Mouse (Mus musculus): ENCODE measurements around the gene Ntf5. TPM values are rescaled to one million over a fixed set of nuclear protein-coding genes. Genes with fewer than 3 reads are reported as not detected.
"Not testable (repeated sequence)": the region's sequence is repeated elsewhere in the genome, so short reads cannot be mapped to it uniquely, and the experiment has no call there.

Ntf5 gene
- polyA plus RNA-seq, 2 experiments = 0.19 to 0.20 TPM

DNA sequence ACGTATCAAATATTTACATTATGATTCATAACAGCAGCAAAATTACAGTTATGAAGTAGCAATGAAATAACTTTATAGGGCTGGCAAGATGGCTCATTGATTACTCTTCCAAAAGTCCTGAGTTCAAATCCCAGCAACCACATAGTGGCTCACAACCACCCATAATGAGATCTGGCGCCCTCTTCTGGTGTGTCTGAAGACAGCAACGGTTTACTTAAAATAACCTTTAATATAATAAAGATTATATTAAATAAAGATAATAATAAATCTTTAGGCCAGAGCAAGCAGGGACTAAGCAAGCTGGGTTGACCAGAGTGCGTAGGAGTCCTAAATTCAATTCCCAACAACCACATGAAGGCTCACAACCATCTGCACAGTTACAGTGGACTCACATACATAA lies 49.4 kb downstream of the Ntf5 start:
- H3K9me3 ChIP-seq (ENCODE audit: control insufficient read depth, low read length) = not testable (repeated sequence)

DNA sequence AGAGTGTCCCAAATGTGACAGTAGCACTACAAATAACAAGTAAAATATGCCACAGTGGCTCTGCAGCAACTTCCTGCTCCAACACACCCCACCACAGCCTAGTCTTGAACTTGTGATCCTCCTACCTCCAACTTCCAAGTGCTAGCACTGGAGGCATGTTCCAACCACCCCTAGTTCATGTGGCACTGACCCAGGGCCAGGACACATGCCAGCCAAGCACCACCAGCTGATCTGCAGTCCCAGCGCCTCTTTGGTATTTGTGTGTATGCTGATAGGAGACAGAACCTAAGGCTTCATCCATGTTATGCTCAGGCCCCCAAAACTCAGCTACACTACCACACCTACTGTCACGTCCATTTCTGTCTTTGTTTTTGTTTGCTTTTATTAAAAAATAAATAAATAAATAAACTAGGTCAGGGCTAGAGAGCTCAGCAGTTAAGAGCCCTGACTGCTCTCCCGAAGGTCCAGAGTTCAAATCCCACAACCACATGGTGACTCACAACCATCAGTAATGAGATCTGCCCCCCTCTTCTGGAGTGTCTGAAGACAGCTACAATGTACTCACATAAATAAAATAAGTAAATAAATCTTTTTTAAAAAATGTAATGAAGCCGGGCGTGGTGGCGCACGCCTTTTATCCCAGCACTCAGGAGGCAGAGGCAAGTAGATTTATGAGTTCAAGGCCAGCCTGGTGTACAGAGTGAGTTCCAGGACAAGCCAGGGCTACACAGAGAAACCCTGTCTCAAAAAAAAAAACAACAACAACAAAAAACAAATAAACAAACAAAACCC lies 50.7 kb downstream of the Ntf5 start:
- Histone ChIP-seq H3K4me3 (ENCODE audit: insufficient read depth in 1 of 2, low read depth in 2 of 2, low read length in 2 of 2) (no peak overlapping the region), H3K4me1 (replicated peaks; ENCODE audit: control insufficient read depth in 2 of 2, insufficient read depth in 2 of 2, low read length in 1 of 2) (peaks cover 23 to 37% of the 10 kb centered on the region in 2 experiments), H3K4me2 (ENCODE audit: low read depth) (no peak overlapping the region), H3K36me3 (replicated peaks; ENCODE audit: control insufficient read depth, insufficient read depth, low read depth) (peaks cover 23% of the 10 kb centered on the region), H3K9me3 (ENCODE audit: control insufficient read depth, low read length) (no peaks in the 10 kb centered on the region), H3K27me3 (ENCODE audit: control insufficient read depth, insufficient read depth, low read length) (no peaks in the 10 kb centered on the region), H3K27ac (no peak overlapping the region), H3K9ac (replicated peaks) (no peak overlapping the region)
- 85% methylated on average over 7 of the region's 7 CpGs for WGBS (ENCODE audit: insufficient replicate concordance)
- DNase-seq (ENCODE audit: low read depth in 3 of 3, low spot score in 3 of 3) (no peak), ATAC-seq (ENCODE audit: insufficient read depth) (no peak)
- TF ChIP-seq EP300 (IDR thresholded peaks at IDR 0.05; ENCODE audit: low read depth) (no peak), CTCF (IDR thresholded peaks at IDR 0.05; ENCODE audit: low read depth) (no peak)

More for the DNA sequence above, 49.4 kb downstream of the Ntf5 start:
- H3K4me2 ChIP-seq (ENCODE audit: low read depth); H3K27ac ChIP-seq; H3K9ac ChIP-seq (replicated peaks); H3K4me3 ChIP-seq (ENCODE audit: insufficient read depth in 1 of 2, low read depth in 2 of 2, low read length in 2 of 2); DNase-seq (ENCODE audit: low read depth in 3 of 3, low spot score in 3 of 3); ATAC-seq (ENCODE audit: insufficient read depth); H3K27me3 ChIP-seq (ENCODE audit: control insufficient read depth, insufficient read depth, low read length): not testable (repeated sequence)
- WGBS (ENCODE audit: insufficient replicate concordance) = 69% methylated on average over 4 of the region's 4 CpGs
- H3K36me3 ChIP-seq (replicated peaks; ENCODE audit: control insufficient read depth, insufficient read depth, low read depth) = peaks cover 33% of the 10 kb centered on the region
- TF ChIP-seq CTCF (IDR thresholded peaks at IDR 0.05; ENCODE audit: low read depth) = peak; percentile 45
- H3K4me1 ChIP-seq (replicated peaks; ENCODE audit: control insufficient read depth in 2 of 2, insufficient read depth in 2 of 2, low read length in 1 of 2) = peaks cover 29 to 41% of the 10 kb centered on the region in 2 experiments

DNA sequence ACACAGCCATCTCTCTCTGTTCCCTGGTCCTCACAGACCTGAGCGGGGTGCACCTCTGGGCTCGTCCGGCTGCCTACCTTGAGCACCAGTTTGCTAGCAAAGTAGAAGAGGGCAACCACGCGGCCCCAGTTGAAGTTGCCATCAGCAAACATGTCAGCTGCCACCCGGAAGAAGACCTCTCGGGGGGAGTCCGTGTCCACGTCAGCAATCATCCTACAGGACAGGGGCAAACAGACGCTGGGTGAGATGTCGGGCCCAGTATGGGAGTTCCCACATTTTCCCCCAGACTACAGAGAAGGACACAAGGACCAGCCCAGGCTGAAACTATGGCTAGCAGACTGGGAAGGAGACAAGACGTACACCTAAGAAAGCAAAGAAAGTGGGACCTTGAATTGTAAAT lies 51.6 kb downstream of the Ntf5 start:
- H3K9ac ChIP-seq (replicated peaks) = no peak overlapping the region
- no peaks in the 10 kb centered on the region for H3K9me3 ChIP-seq (ENCODE audit: control insufficient read depth, low read length)
- H3K27me3 ChIP-seq (ENCODE audit: control insufficient read depth, insufficient read depth, low read length) = no peaks in the 10 kb centered on the region
- H3K27ac ChIP-seq = no peak overlapping the region
- ATAC-seq (ENCODE audit: insufficient read depth) (no peak), DNase-seq (ENCODE audit: low read depth in 3 of 3, low spot score in 3 of 3) (no peak)
- peaks cover 22 to 34% of the 10 kb centered on the region in 2 experiments for H3K4me1 ChIP-seq (replicated peaks; ENCODE audit: control insufficient read depth in 2 of 2, insufficient read depth in 2 of 2, low read length in 1 of 2)
- no peak overlapping the region for H3K4me3 ChIP-seq (ENCODE audit: insufficient read depth in 1 of 2, low read depth in 2 of 2, low read length in 2 of 2)
- peaks cover 23% of the 10 kb centered on the region for H3K36me3 ChIP-seq (replicated peaks; ENCODE audit: control insufficient read depth, insufficient read depth, low read depth)
- H3K4me2 ChIP-seq (ENCODE audit: low read depth) = peak overlapping the region; percentile 83; the same call in 1 of the 2 replicates
- WGBS (ENCODE audit: insufficient replicate concordance) = 89% methylated on average over 12 of the region's 12 CpGs
- TF ChIP-seq CTCF (IDR thresholded peaks at IDR 0.05; ENCODE audit: low read depth) (no peak), EP300 (IDR thresholded peaks at IDR 0.05; ENCODE audit: low read depth) (no peak)

DNA sequence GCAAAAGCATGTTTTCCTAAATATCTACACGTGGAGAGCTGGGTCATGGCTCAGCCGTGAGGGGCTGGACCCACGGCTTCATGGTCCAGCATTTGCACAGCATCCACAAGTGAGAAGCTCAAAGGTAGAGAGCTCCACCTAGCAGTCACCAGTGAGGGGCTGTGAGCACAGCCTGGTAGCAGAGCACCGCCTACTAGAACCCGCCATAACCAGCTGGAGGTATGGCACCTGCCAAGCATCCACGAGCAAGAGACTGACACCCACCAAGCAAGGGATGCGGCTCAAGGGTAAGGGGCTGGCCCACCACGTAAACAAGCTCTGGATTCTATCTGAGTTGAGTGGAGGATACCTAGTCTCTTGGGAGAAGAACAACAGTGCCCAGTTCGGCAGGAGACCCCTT lies 52.1 kb downstream of the Ntf5 start:
- peak overlapping the region; percentile 62 to 69 for H3K4me3 ChIP-seq (ENCODE audit: insufficient read depth in 1 of 2, low read depth in 2 of 2, low read length in 2 of 2)
- 68% methylated on average over 9 of the region's 9 CpGs for WGBS (ENCODE audit: insufficient replicate concordance)
- H3K27ac ChIP-seq = no peak overlapping the region
- H3K36me3 ChIP-seq (replicated peaks; ENCODE audit: control insufficient read depth, insufficient read depth, low read depth) = peaks cover 23% of the 10 kb centered on the region
- H3K4me1 ChIP-seq (replicated peaks; ENCODE audit: control insufficient read depth in 2 of 2, insufficient read depth in 2 of 2, low read length in 1 of 2) = peaks cover 17 to 30% of the 10 kb centered on the region in 2 experiments
- H3K9me3 ChIP-seq (ENCODE audit: control insufficient read depth, low read length) = no peaks in the 10 kb centered on the region
- ATAC-seq (ENCODE audit: insufficient read depth) = no peak
- peak overlapping the region; percentile 71 for H3K9ac ChIP-seq (replicated peaks)
- H3K4me2 ChIP-seq (ENCODE audit: low read depth) = peak overlapping the region; percentile 83
- no peak for DNase-seq (ENCODE audit: low read depth in 3 of 3, low spot score in 3 of 3)
- no peaks in the 10 kb centered on the region for H3K27me3 ChIP-seq (ENCODE audit: control insufficient read depth, insufficient read depth, low read length)
- no peak for TF ChIP-seq EP300 (IDR thresholded peaks at IDR 0.05; ENCODE audit: low read depth)
- TF ChIP-seq CTCF (IDR thresholded peaks at IDR 0.05; ENCODE audit: low read depth) = peak; percentile 47

DNA sequence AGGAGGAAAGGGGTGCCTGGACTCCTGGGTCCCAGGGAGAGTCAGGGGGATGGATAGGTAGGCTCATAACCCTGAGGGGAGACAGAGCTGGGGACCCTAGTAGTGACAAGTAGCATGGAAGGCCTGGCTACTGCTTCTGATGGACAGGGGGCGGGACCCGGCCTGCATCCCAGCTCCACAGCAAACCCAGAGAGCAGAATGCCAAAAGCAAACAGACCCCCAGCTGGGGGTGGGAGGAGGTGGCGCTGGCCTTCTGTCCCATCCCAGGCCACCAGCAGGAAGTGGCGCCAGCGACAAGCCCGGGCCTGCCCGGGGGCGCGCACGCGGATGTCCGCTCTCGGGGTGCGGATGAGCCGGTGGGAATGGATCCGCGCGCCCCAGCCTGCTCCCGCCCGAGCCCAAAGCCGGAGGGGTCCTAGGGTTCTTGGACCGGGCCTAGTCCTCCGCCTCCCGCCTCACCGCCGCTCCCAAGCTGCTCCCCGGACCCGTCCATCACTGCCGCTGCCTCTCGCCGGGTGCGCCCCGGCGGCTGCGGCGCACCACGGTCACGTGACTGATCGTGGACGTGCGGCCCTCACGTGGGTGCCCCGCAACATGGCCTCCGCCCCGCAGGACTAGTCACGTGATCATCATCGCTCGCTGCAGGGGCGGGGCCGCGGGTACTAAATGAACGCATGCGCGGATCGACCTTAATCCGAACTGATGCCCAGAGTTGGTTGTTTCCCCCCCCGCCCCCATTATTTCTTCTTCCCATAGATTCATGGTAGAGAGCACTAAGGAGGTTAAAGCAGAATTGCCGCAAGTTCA lies 53.0 kb downstream of the Ntf5 start, which contains the start of gene Bax:
Bax (minus strand) TSS at position 616 of the 807 bp plus-strand sequence.
- Histone ChIP-seq H3K4me1 (replicated peaks; ENCODE audit: control insufficient read depth in 2 of 2, insufficient read depth in 2 of 2, low read length in 1 of 2) (peaks cover 17 to 26% of the 10 kb centered on the region in 2 experiments), H3K4me3 (ENCODE audit: insufficient read depth in 1 of 2, low read depth in 2 of 2, low read length in 2 of 2) (peak within 1 kb of the TSS; percentile 62 to 69), H3K9me3 (ENCODE audit: control insufficient read depth, low read length) (no peaks in the 10 kb centered on the region), H3K36me3 (replicated peaks; ENCODE audit: control insufficient read depth, insufficient read depth, low read depth) (peaks cover 22% of the 10 kb centered on the region), H3K9ac (replicated peaks) (peak within 1 kb of the TSS; percentile 71), H3K27me3 (ENCODE audit: control insufficient read depth, insufficient read depth, low read length) (no peaks in the 10 kb centered on the region), H3K4me2 (ENCODE audit: low read depth) (peak within 1 kb of the TSS; percentile 83), H3K27ac (peak within 1 kb of the TSS; percentile 51)
- ATAC-seq (ENCODE audit: insufficient read depth) = peak; percentile 76
- under 1% methylated on average over 58 of the region's 58 CpGs for WGBS (ENCODE audit: insufficient replicate concordance)
- DNase-seq (ENCODE audit: low read depth in 3 of 3, low spot score in 3 of 3) = peak; percentile 88 to 91 (median 89)
- TF ChIP-seq CTCF (IDR thresholded peaks at IDR 0.05; ENCODE audit: low read depth) (0 out of 2 replicates have a peak, but pooled peaks have one; percentile 19), EP300 (IDR thresholded peaks at IDR 0.05; ENCODE audit: low read depth) (no peak)

Small RNA genes lying within 50 kb of the gene (microRNA-seq; reads per million reads assigned to microRNA genes)
- not detected for gene Gm22133

Other genes with a start within 250 kb of the Ntf5 start
Only the 30 nearest of the 33 such genes appear.
- gene Ccdc155, start 208.8 kb upstream of the Ntf5 start, polyA plus RNA-seq (2012; rRNA removed) = 0.02 and 0.08 TPM in 2 replicates
- gene Ccdc155, start 208.8 kb upstream of the Ntf5 start, polyA plus RNA-seq (2014; fragmentation: Nextera tagmentation; extraction: Ambion mirVana) = not detected in 2 replicates
- gene Dkkl1, start 201.5 kb upstream of the Ntf5 start, polyA plus RNA-seq (2012; rRNA removed) = 1.1 and 1.5 TPM in 2 replicates
- 2.1 and 2.6 TPM in 2 replicates for gene Dkkl1, start 201.5 kb upstream of the Ntf5 start, polyA plus RNA-seq (2014; fragmentation: Nextera tagmentation; extraction: Ambion mirVana)
- gene Tead2, start 197.9 kb upstream of the Ntf5 start, polyA plus RNA-seq (2012; rRNA removed) = 7.9 and 10.0 TPM in 2 replicates
- 4.1 and 4.5 TPM in 2 replicates for gene Tead2, start 197.9 kb upstream of the Ntf5 start, polyA plus RNA-seq (2014; fragmentation: Nextera tagmentation; extraction: Ambion mirVana)
- gene Cd37, start 174.6 kb upstream of the Ntf5 start, polyA plus RNA-seq (2012; rRNA removed) = 10.5 and 12.8 TPM in 2 replicates
- gene Cd37, start 174.6 kb upstream of the Ntf5 start, polyA plus RNA-seq (2014; fragmentation: Nextera tagmentation; extraction: Ambion mirVana) = 9.0 and 9.1 TPM in 2 replicates
- 0.03 TPM in 1 of 2 replicates, not detected in the other for gene Slc6a16, start 172.6 kb upstream of the Ntf5 start, polyA plus RNA-seq (2012; rRNA removed)
- not detected in 2 replicates for gene Slc6a16, start 172.6 kb upstream of the Ntf5 start, polyA plus RNA-seq (2014; fragmentation: Nextera tagmentation; extraction: Ambion mirVana)
- gene Slc6a21, start 136.2 kb upstream of the Ntf5 start, polyA plus RNA-seq (2012; rRNA removed) = not detected in 2 replicates
- not detected in 2 replicates for gene Slc6a21, start 136.2 kb upstream of the Ntf5 start, polyA plus RNA-seq (2014; fragmentation: Nextera tagmentation; extraction: Ambion mirVana)
- 0.70 and 0.87 TPM in 2 replicates for gene Trpm4, start 79.9 kb upstream of the Ntf5 start, polyA plus RNA-seq (2012; rRNA removed)
- gene Trpm4, start 79.9 kb upstream of the Ntf5 start, polyA plus RNA-seq (2014; fragmentation: Nextera tagmentation; extraction: Ambion mirVana) = 0.43 and 0.60 TPM in 2 replicates
- gene Hrc, start 78.4 kb upstream of the Ntf5 start, polyA plus RNA-seq (2012; rRNA removed) = 0.02 and 0.07 TPM in 2 replicates
- not detected in 2 replicates for gene Hrc, start 78.4 kb upstream of the Ntf5 start, polyA plus RNA-seq (2014; fragmentation: Nextera tagmentation; extraction: Ambion mirVana)
- 0.21 and 0.22 TPM in 2 replicates for gene Ppfia3, start 46.7 kb upstream of the Ntf5 start, polyA plus RNA-seq (2012; rRNA removed)
- 0.25 TPM in 1 of 2 replicates, not detected in the other for gene Ppfia3, start 46.7 kb upstream of the Ntf5 start, polyA plus RNA-seq (2014; fragmentation: Nextera tagmentation; extraction: Ambion mirVana)
- 0.10 and 0.23 TPM in 2 replicates for gene Lin7b, start 43.1 kb upstream of the Ntf5 start, polyA plus RNA-seq (2012; rRNA removed)
- gene Lin7b, start 43.1 kb upstream of the Ntf5 start, polyA plus RNA-seq (2014; fragmentation: Nextera tagmentation; extraction: Ambion mirVana) = 0.20 TPM in 1 of 2 replicates, not detected in the other
- 132 and 203 TPM in 2 replicates for gene Snrnp70, start 18.0 kb upstream of the Ntf5 start, polyA plus RNA-seq (2012; rRNA removed)
- 28.0 and 28.8 TPM in 2 replicates for gene Snrnp70, start 18.0 kb upstream of the Ntf5 start, polyA plus RNA-seq (2014; fragmentation: Nextera tagmentation; extraction: Ambion mirVana)
- not detected in 2 replicates for gene Kcna7, start 8.0 kb upstream of the Ntf5 start, polyA plus RNA-seq (2012; rRNA removed)
- gene Kcna7, start 8.0 kb upstream of the Ntf5 start, polyA plus RNA-seq (2014; fragmentation: Nextera tagmentation; extraction: Ambion mirVana) = not detected in 2 replicates
- not detected in 2 replicates for gene Lhb, start 7.1 kb downstream of the Ntf5 start, polyA plus RNA-seq (2012; rRNA removed)
- gene Lhb, start 7.1 kb downstream of the Ntf5 start, polyA plus RNA-seq (2014; fragmentation: Nextera tagmentation; extraction: Ambion mirVana) = not detected in 2 replicates
- 3.2 and 3.6 TPM in 2 replicates for gene Gys1, start 21.1 kb downstream of the Ntf5 start, polyA plus RNA-seq (2012; rRNA removed)
- gene Gys1, start 21.1 kb downstream of the Ntf5 start, polyA plus RNA-seq (2014; fragmentation: Nextera tagmentation; extraction: Ambion mirVana) = 2.8 and 3.1 TPM in 2 replicates
- 65.7 and 69.5 TPM in 2 replicates for gene Ruvbl2, start 24.4 kb downstream of the Ntf5 start, polyA plus RNA-seq (2012; rRNA removed)
- 67.5 and 82.7 TPM in 2 replicates for gene Ruvbl2, start 24.4 kb downstream of the Ntf5 start, polyA plus RNA-seq (2014; fragmentation: Nextera tagmentation; extraction: Ambion mirVana)
- gene Ftl1, start 46.2 kb downstream of the Ntf5 start, polyA plus RNA-seq (2012; rRNA removed) = 1,846 and 1,956 TPM in 2 replicates
- gene Ftl1, start 46.2 kb downstream of the Ntf5 start, polyA plus RNA-seq (2014; fragmentation: Nextera tagmentation; extraction: Ambion mirVana) = 4,811 and 5,161 TPM in 2 replicates
- gene Bax, start 53.2 kb downstream of the Ntf5 start, polyA plus RNA-seq (2012; rRNA removed) = 57.9 and 68.5 TPM in 2 replicates
- gene Bax, start 53.2 kb downstream of the Ntf5 start, polyA plus RNA-seq (2014; fragmentation: Nextera tagmentation; extraction: Ambion mirVana) = 49.7 and 62.4 TPM in 2 replicates
- 0.06 and 0.13 TPM in 2 replicates for gene Tulp2, start 68.2 kb downstream of the Ntf5 start, polyA plus RNA-seq (2012; rRNA removed)
- 0.47 and 0.57 TPM in 2 replicates for gene Tulp2, start 68.2 kb downstream of the Ntf5 start, polyA plus RNA-seq (2014; fragmentation: Nextera tagmentation; extraction: Ambion mirVana)
- not detected in 2 replicates for gene Gm45808, start 73.1 kb downstream of the Ntf5 start, polyA plus RNA-seq (2012; rRNA removed)
- 0.20 TPM in 1 of 2 replicates, not detected in the other for gene Gm45808, start 73.1 kb downstream of the Ntf5 start, polyA plus RNA-seq (2014; fragmentation: Nextera tagmentation; extraction: Ambion mirVana)
- gene Dhdh, start 75.1 kb downstream of the Ntf5 start, polyA plus RNA-seq (2012; rRNA removed) = 1.5 and 2.2 TPM in 2 replicates
- 1.6 and 1.8 TPM in 2 replicates for gene Dhdh, start 75.1 kb downstream of the Ntf5 start, polyA plus RNA-seq (2014; fragmentation: Nextera tagmentation; extraction: Ambion mirVana)
- 48.2 and 58.8 TPM in 2 replicates for gene Nucb1, start 96.7 kb downstream of the Ntf5 start, polyA plus RNA-seq (2012; rRNA removed)
- gene Nucb1, start 96.7 kb downstream of the Ntf5 start, polyA plus RNA-seq (2014; fragmentation: Nextera tagmentation; extraction: Ambion mirVana) = 81.7 and 97.2 TPM in 2 replicates
- 79.3 and 140 TPM in 2 replicates for gene Ppp1r15a, start 112.6 kb downstream of the Ntf5 start, polyA plus RNA-seq (2012; rRNA removed)
- 165 and 183 TPM in 2 replicates for gene Ppp1r15a, start 112.6 kb downstream of the Ntf5 start, polyA plus RNA-seq (2014; fragmentation: Nextera tagmentation; extraction: Ambion mirVana)
- 0.52 and 0.90 TPM in 2 replicates for gene Plekha4, start 112.6 kb downstream of the Ntf5 start, polyA plus RNA-seq (2012; rRNA removed)
- 0.40 and 0.41 TPM in 2 replicates for gene Plekha4, start 112.6 kb downstream of the Ntf5 start, polyA plus RNA-seq (2014; fragmentation: Nextera tagmentation; extraction: Ambion mirVana)
- gene Hsd17b14, start 141.2 kb downstream of the Ntf5 start, polyA plus RNA-seq (2012; rRNA removed) = 0.95 and 2.1 TPM in 2 replicates
- 1.2 and 2.5 TPM in 2 replicates for gene Hsd17b14, start 141.2 kb downstream of the Ntf5 start, polyA plus RNA-seq (2014; fragmentation: Nextera tagmentation; extraction: Ambion mirVana)
- 38.8 and 40.6 TPM in 2 replicates for gene Bcat2, start 156.5 kb downstream of the Ntf5 start, polyA plus RNA-seq (2012; rRNA removed)
- 35.9 and 39.4 TPM in 2 replicates for gene Bcat2, start 156.5 kb downstream of the Ntf5 start, polyA plus RNA-seq (2014; fragmentation: Nextera tagmentation; extraction: Ambion mirVana)
- not detected in 2 replicates for gene Fgf21, start 201.8 kb downstream of the Ntf5 start, polyA plus RNA-seq (2012; rRNA removed)
- gene Fgf21, start 201.8 kb downstream of the Ntf5 start, polyA plus RNA-seq (2014; fragmentation: Nextera tagmentation; extraction: Ambion mirVana) = not detected in 2 replicates
- gene Fut1, start 203.6 kb downstream of the Ntf5 start, polyA plus RNA-seq (2012; rRNA removed) = not detected in 2 replicates
- not detected in 2 replicates for gene Fut1, start 203.6 kb downstream of the Ntf5 start, polyA plus RNA-seq (2014; fragmentation: Nextera tagmentation; extraction: Ambion mirVana)
- 0.10 and 0.15 TPM in 2 replicates for gene Izumo1, start 208.1 kb downstream of the Ntf5 start, polyA plus RNA-seq (2012; rRNA removed)
- gene Izumo1, start 208.1 kb downstream of the Ntf5 start, polyA plus RNA-seq (2014; fragmentation: Nextera tagmentation; extraction: Ambion mirVana) = 0.09 TPM in 1 of 2 replicates, not detected in the other
- gene Rasip1, start 213.8 kb downstream of the Ntf5 start, polyA plus RNA-seq (2012; rRNA removed) = 2.2 and 2.6 TPM in 2 replicates
- 1.3 and 2.6 TPM in 2 replicates for gene Rasip1, start 213.8 kb downstream of the Ntf5 start, polyA plus RNA-seq (2014; fragmentation: Nextera tagmentation; extraction: Ambion mirVana)
- 0.25 and 0.56 TPM in 2 replicates for gene Mamstr, start 226.3 kb downstream of the Ntf5 start, polyA plus RNA-seq (2012; rRNA removed)
- gene Mamstr, start 226.3 kb downstream of the Ntf5 start, polyA plus RNA-seq (2014; fragmentation: Nextera tagmentation; extraction: Ambion mirVana) = 0.18 TPM in 1 of 2 replicates, not detected in the other

Measured in liver, embryonic 14.5 days (tissue).